Mouse (Mus musculus): ENCODE results near the gene Mob3a. TPM values are rescaled to one million over a fixed set of nuclear protein-coding genes. Genes with fewer than 3 reads are reported as not detected.

Gene Mob3a
- polyA plus RNA-seq, 1 experiment from 2014 or later, result 45.8 TPM

- H3K4me3 ChIP-seq, result peak overlapping the region; percentile 71
- peak overlapping the region; percentile 94 for H3K9ac ChIP-seq
- peak overlapping the region; percentile 98 for H3K27ac ChIP-seq
- no peak for ATAC-seq (ENCODE audit: insufficient number of reproducible peaks, insufficient read depth, low FRiP score, low TSS enrichment, low read depth)
- H3K4me1 ChIP-seq, result peaks cover 60% of the 10 kb centered on the region
- 1% methylated on average over 28 of the region's 54 CpGs for WGBS
- H3K36me3 ChIP-seq, result peaks cover 34% of the 10 kb centered on the region
- H3K27me3 ChIP-seq, result no peaks in the 10 kb centered on the region
- no peaks in the 10 kb centered on the region for H3K9me3 ChIP-seq
- peak overlapping the region; percentile 91 for H3K4me2 ChIP-seq
Observed at GRCm38 (mm10) chr10:80675405-80676197, 26.2 kb downstream of the Mob3a start.

GRCm38 (mm10) chr10:80674851-80675404, 26.8 kb downstream of the Mob3a start:
- H3K27me3 ChIP-seq, result no peaks in the 10 kb centered on the region
- H3K27ac ChIP-seq, result peak overlapping the region; percentile 98
- peaks cover 60% of the 10 kb centered on the region for H3K4me1 ChIP-seq
- peaks cover 41% of the 10 kb centered on the region for H3K36me3 ChIP-seq
- ATAC-seq (ENCODE audit: insufficient number of reproducible peaks, insufficient read depth, low FRiP score, low TSS enrichment, low read depth), result no peak
- peak overlapping the region; percentile 94 for H3K9ac ChIP-seq
- peak overlapping the region; percentile 91 for H3K4me2 ChIP-seq
- H3K4me3 ChIP-seq, result peak overlapping the region; percentile 71
- 15% methylated on average over 6 of the region's 6 CpGs for WGBS
- H3K9me3 ChIP-seq, result no peaks in the 10 kb centered on the region

GRCm38 (mm10) chr10:80674161-80674711, 27.5 kb downstream of the Mob3a start:
- no peak overlapping the region; the same call in 1 of the 2 replicates for H3K27ac ChIP-seq
- ATAC-seq (ENCODE audit: insufficient number of reproducible peaks, insufficient read depth, low FRiP score, low TSS enrichment, low read depth), result no peak
- H3K9me3 ChIP-seq, result no peaks in the 10 kb centered on the region
- H3K27me3 ChIP-seq, result no peaks in the 10 kb centered on the region
- H3K4me3 ChIP-seq, result peak overlapping the region; percentile 71
- H3K4me1 ChIP-seq, result peaks cover 58% of the 10 kb centered on the region
- H3K9ac ChIP-seq, result peak overlapping the region; percentile 94
- H3K36me3 ChIP-seq, result peaks cover 48% of the 10 kb centered on the region
- peak overlapping the region; percentile 91 for H3K4me2 ChIP-seq
- WGBS, result 60% methylated on average over 5 of the region's 5 CpGs

- H3K27ac ChIP-seq, result no peak overlapping the region
- peaks cover 54% of the 10 kb centered on the region for H3K36me3 ChIP-seq
- WGBS, result 91% methylated on average over 3 of the region's 3 CpGs
Observed at GRCm38 (mm10) chr10:80673690-80674089, 28.1 kb downstream of the Mob3a start.

GRCm38 (mm10) chr10:80671936-80672690, 29.7 kb downstream of the Mob3a start:
- H3K9me3 ChIP-seq, result no peaks in the 10 kb centered on the region
- H3K9ac ChIP-seq, result peak overlapping the region; percentile 94
- H3K4me2 ChIP-seq, result no peak overlapping the region
- ATAC-seq (ENCODE audit: insufficient number of reproducible peaks, insufficient read depth, low FRiP score, low TSS enrichment, low read depth), result no peak
- WGBS, result 73% methylated on average over 11 of the region's 11 CpGs
- no peaks in the 10 kb centered on the region for H3K27me3 ChIP-seq
- H3K27ac ChIP-seq, result no peak overlapping the region
- H3K4me1 ChIP-seq, result peaks cover 36% of the 10 kb centered on the region
- H3K36me3 ChIP-seq, result peaks cover 69% of the 10 kb centered on the region
- no peak overlapping the region for H3K4me3 ChIP-seq

More at GRCm38 (mm10) chr10:80673690-80674089, 28.1 kb downstream of the Mob3a start:
- peak overlapping the region; percentile 94 for H3K9ac ChIP-seq
- no peaks in the 10 kb centered on the region for H3K27me3 ChIP-seq
- H3K4me2 ChIP-seq, result peak overlapping the region; percentile 91
- peak overlapping the region; percentile 71 for H3K4me3 ChIP-seq
- H3K9me3 ChIP-seq, result no peaks in the 10 kb centered on the region
- ATAC-seq (ENCODE audit: insufficient number of reproducible peaks, insufficient read depth, low FRiP score, low TSS enrichment, low read depth), result no peak
- peaks cover 52% of the 10 kb centered on the region for H3K4me1 ChIP-seq

- ATAC-seq (ENCODE audit: insufficient number of reproducible peaks, insufficient read depth, low FRiP score, low TSS enrichment, low read depth), result no peak
- H3K4me3 ChIP-seq, result no peak overlapping the region
- no peaks in the 10 kb centered on the region for H3K9me3 ChIP-seq
- no peak overlapping the region for H3K9ac ChIP-seq
- 89% methylated on average over 4 of the region's 4 CpGs for WGBS
- H3K36me3 ChIP-seq, result peaks cover 78% of the 10 kb centered on the region
- no peak overlapping the region for H3K4me2 ChIP-seq
- H3K27ac ChIP-seq, result no peak overlapping the region
- H3K27me3 ChIP-seq, result no peaks in the 10 kb centered on the region
- H3K4me1 ChIP-seq, result peaks cover 37% of the 10 kb centered on the region
Observed at GRCm38 (mm10) chr10:80671251-80671650, 30.5 kb downstream of the Mob3a start.

GRCm38 (mm10) chr10:80670531-80670930, 31.2 kb downstream of the Mob3a start:
- ATAC-seq (ENCODE audit: insufficient number of reproducible peaks, insufficient read depth, low FRiP score, low TSS enrichment, low read depth), result no peak
- H3K9me3 ChIP-seq, result no peaks in the 10 kb centered on the region

GRCm38 (mm10) chr10:80669737-80670485, 31.9 kb downstream of the Mob3a start:
- 94% methylated on average over 7 of the region's 7 CpGs for WGBS
- no peak overlapping the region for H3K4me2 ChIP-seq
- H3K36me3 ChIP-seq, result peaks cover 86% of the 10 kb centered on the region
- H3K9ac ChIP-seq, result 0 out of 2 replicates have a peak overlapping the region, but pooled peaks have one; percentile 44
- ATAC-seq (ENCODE audit: insufficient number of reproducible peaks, insufficient read depth, low FRiP score, low TSS enrichment, low read depth), result no peak
- peaks cover 47% of the 10 kb centered on the region for H3K4me1 ChIP-seq
- H3K27me3 ChIP-seq, result no peaks in the 10 kb centered on the region
- no peak overlapping the region for H3K4me3 ChIP-seq
- no peak overlapping the region for H3K27ac ChIP-seq
- no peaks in the 10 kb centered on the region for H3K9me3 ChIP-seq

More at GRCm38 (mm10) chr10:80670531-80670930, 31.2 kb downstream of the Mob3a start:
- H3K27me3 ChIP-seq, result no peaks in the 10 kb centered on the region
- H3K4me1 ChIP-seq, result peaks cover 44% of the 10 kb centered on the region
- WGBS, result 92% methylated on average over 2 of the region's 2 CpGs
- H3K27ac ChIP-seq, result no peak overlapping the region
- no peak overlapping the region for H3K4me2 ChIP-seq
- H3K9ac ChIP-seq, result no peak overlapping the region
- no peak overlapping the region for H3K4me3 ChIP-seq
- H3K36me3 ChIP-seq, result peaks cover 85% of the 10 kb centered on the region

- Histone ChIP-seq H3K27ac (no peak overlapping the region), H3K36me3 (peaks cover 82% of the 10 kb centered on the region), H3K4me3 (no peak overlapping the region), H3K4me2 (no peak overlapping the region), H3K27me3 (no peaks in the 10 kb centered on the region), H3K4me1 (peaks cover 47% of the 10 kb centered on the region), H3K9me3 (no peaks in the 10 kb centered on the region), H3K9ac (0 out of 2 replicates have a peak overlapping the region, but pooled peaks have one; percentile 21)
- ATAC-seq (ENCODE audit: insufficient number of reproducible peaks, insufficient read depth, low FRiP score, low TSS enrichment, low read depth), result no peak
- WGBS, result 89% methylated on average over 12 of the region's 12 CpGs
Observed at GRCm38 (mm10) chr10:80669018-80669417, 32.8 kb downstream of the Mob3a start.

- H3K4me3 ChIP-seq, result no peak overlapping the region
- H3K27ac ChIP-seq, result no peak overlapping the region
- no peak overlapping the region for H3K9ac ChIP-seq
- H3K4me1 ChIP-seq, result peaks cover 47% of the 10 kb centered on the region
- WGBS, result 83% methylated on average over 11 of the region's 11 CpGs
- no peaks in the 10 kb centered on the region for H3K9me3 ChIP-seq
- H3K27me3 ChIP-seq, result no peaks in the 10 kb centered on the region
- H3K36me3 ChIP-seq, result peaks cover 78% of the 10 kb centered on the region
- no peak overlapping the region for H3K4me2 ChIP-seq
- ATAC-seq (ENCODE audit: insufficient number of reproducible peaks, insufficient read depth, low FRiP score, low TSS enrichment, low read depth), result no peak
Observed at GRCm38 (mm10) chr10:80668614-80669013, 33.2 kb downstream of the Mob3a start.

All from embryonic facial prominence, embryonic 13.5 days (tissue).